Mouse (Mus musculus): Measurements from ENCODE around the gene Gm8994. TPM values are rescaled to one million over a fixed set of nuclear protein-coding genes. Genes with fewer than 3 reads are reported as not detected.

Gene Gm8994
- polyA plus RNA-seq, 1 experiment: not detected

- no peaks in the 10 kb centered on the region for H3K27me3 ChIP-seq (ENCODE audit: control insufficient read depth, insufficient read depth, low read length, poor library complexity, severe bottlenecking)
- no peak for TF ChIP-seq POLR2A (IDR thresholded peaks at IDR 0.05; ENCODE audit: insufficient read depth, low read length)
- TF ChIP-seq EP300 (IDR thresholded peaks at IDR 0.05; ENCODE audit: insufficient read depth, low read depth, low read length): no peak
- TF ChIP-seq CTCF (IDR thresholded peaks at IDR 0.05; ENCODE audit: low read depth, low read length): no peak
- no peaks in the 10 kb centered on the region for H3K36me3 ChIP-seq (ENCODE audit: control insufficient read depth, insufficient read depth, low read length, poor library complexity, severe bottlenecking)
- H3K27ac ChIP-seq (ENCODE audit: insufficient read depth, low read length): no peak overlapping the region
- no peak overlapping the region for H3K9ac ChIP-seq (ENCODE audit: low read depth, poor library complexity, severe bottlenecking)
- H3K9me3 ChIP-seq (replicated peaks; ENCODE audit: control insufficient read depth, insufficient read depth, low read length, poor library complexity, severe bottlenecking): no peaks in the 10 kb centered on the region; the same call in 1 of the 2 replicates
- no peaks in the 10 kb centered on the region for H3K4me1 ChIP-seq (ENCODE audit: control insufficient read depth, insufficient read depth, low read length)
- no peak overlapping the region for H3K4me3 ChIP-seq (ENCODE audit: low read depth, low read length)
Observed at GRCm38 (mm10) chr6:136345641-136346040, 18.3 kb downstream of the Gm8994 start.

GRCm38 (mm10) chr6:136347053-136347452, 19.7 kb downstream of the Gm8994 start:
- TF ChIP-seq POLR2A (IDR thresholded peaks at IDR 0.05; ENCODE audit: insufficient read depth, low read length) (no peak), EP300 (IDR thresholded peaks at IDR 0.05; ENCODE audit: insufficient read depth, low read depth, low read length) (no peak), CTCF (IDR thresholded peaks at IDR 0.05; ENCODE audit: low read depth, low read length) (no peak)
- Histone ChIP-seq H3K27ac (ENCODE audit: insufficient read depth, low read length) (no peak overlapping the region), H3K4me1 (ENCODE audit: control insufficient read depth, insufficient read depth, low read length) (no peaks in the 10 kb centered on the region), H3K4me3 (ENCODE audit: low read depth, low read length) (no peak overlapping the region), H3K9me3 (replicated peaks; ENCODE audit: control insufficient read depth, insufficient read depth, low read length, poor library complexity, severe bottlenecking) (no peaks in the 10 kb centered on the region; the same call in 1 of the 2 replicates), H3K9ac (ENCODE audit: low read depth, poor library complexity, severe bottlenecking) (no peak overlapping the region), H3K27me3 (ENCODE audit: control insufficient read depth, insufficient read depth, low read length, poor library complexity, severe bottlenecking) (no peaks in the 10 kb centered on the region), H3K36me3 (ENCODE audit: control insufficient read depth, insufficient read depth, low read length, poor library complexity, severe bottlenecking) (no peaks in the 10 kb centered on the region)

- H3K36me3 ChIP-seq (ENCODE audit: control insufficient read depth, insufficient read depth, low read length, poor library complexity, severe bottlenecking): no peaks in the 10 kb centered on the region
- TF ChIP-seq CTCF (IDR thresholded peaks at IDR 0.05; ENCODE audit: low read depth, low read length): no peak
Observed at GRCm38 (mm10) chr6:136347631-136348030, 20.3 kb downstream of the Gm8994 start.

GRCm38 (mm10) chr6:136353399-136354184, 26.3 kb downstream of the Gm8994 start:
- TF ChIP-seq CTCF (IDR thresholded peaks at IDR 0.05; ENCODE audit: low read depth, low read length) (peak; percentile 35), EP300 (IDR thresholded peaks at IDR 0.05; ENCODE audit: insufficient read depth, low read depth, low read length) (no peak)
- H3K9me3 ChIP-seq (replicated peaks; ENCODE audit: control insufficient read depth, insufficient read depth, low read length, poor library complexity, severe bottlenecking): no peaks in the 10 kb centered on the region
- no peak overlapping the region for H3K9ac ChIP-seq (ENCODE audit: low read depth, poor library complexity, severe bottlenecking)
- H3K4me1 ChIP-seq (ENCODE audit: control insufficient read depth, insufficient read depth, low read length): no peaks in the 10 kb centered on the region
- no peak overlapping the region for H3K27ac ChIP-seq (ENCODE audit: insufficient read depth, low read length)
- no peak overlapping the region for H3K4me3 ChIP-seq (ENCODE audit: low read depth, low read length)
- no peaks in the 10 kb centered on the region for H3K27me3 ChIP-seq (ENCODE audit: control insufficient read depth, insufficient read depth, low read length, poor library complexity, severe bottlenecking)
- H3K36me3 ChIP-seq (ENCODE audit: control insufficient read depth, insufficient read depth, low read length, poor library complexity, severe bottlenecking): no peaks in the 10 kb centered on the region

More at GRCm38 (mm10) chr6:136347631-136348030, 20.3 kb downstream of the Gm8994 start:
- Histone ChIP-seq H3K27ac (ENCODE audit: insufficient read depth, low read length) (no peak overlapping the region), H3K9ac (ENCODE audit: low read depth, poor library complexity, severe bottlenecking) (no peak overlapping the region), H3K9me3 (replicated peaks; ENCODE audit: control insufficient read depth, insufficient read depth, low read length, poor library complexity, severe bottlenecking) (no peaks in the 10 kb centered on the region; the same call in 1 of the 2 replicates), H3K4me3 (ENCODE audit: low read depth, low read length) (no peak overlapping the region), H3K27me3 (ENCODE audit: control insufficient read depth, insufficient read depth, low read length, poor library complexity, severe bottlenecking) (no peaks in the 10 kb centered on the region), H3K4me1 (ENCODE audit: control insufficient read depth, insufficient read depth, low read length) (no peaks in the 10 kb centered on the region)

- Histone ChIP-seq H3K9ac (ENCODE audit: low read depth, poor library complexity, severe bottlenecking) (no peak overlapping the region), H3K4me1 (ENCODE audit: control insufficient read depth, insufficient read depth, low read length) (no peaks in the 10 kb centered on the region), H3K27ac (ENCODE audit: insufficient read depth, low read length) (no peak overlapping the region), H3K9me3 (replicated peaks; ENCODE audit: control insufficient read depth, insufficient read depth, low read length, poor library complexity, severe bottlenecking) (no peaks in the 10 kb centered on the region), H3K36me3 (ENCODE audit: control insufficient read depth, insufficient read depth, low read length, poor library complexity, severe bottlenecking) (no peaks in the 10 kb centered on the region), H3K4me3 (ENCODE audit: low read depth, low read length) (no peak overlapping the region), H3K27me3 (ENCODE audit: control insufficient read depth, insufficient read depth, low read length, poor library complexity, severe bottlenecking) (no peaks in the 10 kb centered on the region)
- TF ChIP-seq CTCF (IDR thresholded peaks at IDR 0.05; ENCODE audit: low read depth, low read length) (no peak), EP300 (IDR thresholded peaks at IDR 0.05; ENCODE audit: insufficient read depth, low read depth, low read length) (no peak), POLR2A (IDR thresholded peaks at IDR 0.05; ENCODE audit: insufficient read depth, low read length) (no peak)
Observed at GRCm38 (mm10) chr6:136358471-136358870, 31.1 kb downstream of the Gm8994 start.

- no peak for TF ChIP-seq EP300 (IDR thresholded peaks at IDR 0.05; ENCODE audit: insufficient read depth, low read depth, low read length)
- no peak for TF ChIP-seq CTCF (IDR thresholded peaks at IDR 0.05; ENCODE audit: low read depth, low read length)
- TF ChIP-seq POLR2A (IDR thresholded peaks at IDR 0.05; ENCODE audit: insufficient read depth, low read length): no peak
- Histone ChIP-seq H3K4me1 (ENCODE audit: control insufficient read depth, insufficient read depth, low read length) (no peaks in the 10 kb centered on the region), H3K9ac (ENCODE audit: low read depth, poor library complexity, severe bottlenecking) (no peak overlapping the region)
Observed at GRCm38 (mm10) chr6:136363313-136363712, 36.0 kb downstream of the Gm8994 start.

More at GRCm38 (mm10) chr6:136363313-136363712, 36.0 kb downstream of the Gm8994 start:
- H3K36me3 ChIP-seq (ENCODE audit: control insufficient read depth, insufficient read depth, low read length, poor library complexity, severe bottlenecking): no peaks in the 10 kb centered on the region
- H3K27me3 ChIP-seq (ENCODE audit: control insufficient read depth, insufficient read depth, low read length, poor library complexity, severe bottlenecking): no peaks in the 10 kb centered on the region
- H3K9me3 ChIP-seq (replicated peaks; ENCODE audit: control insufficient read depth, insufficient read depth, low read length, poor library complexity, severe bottlenecking): no peaks in the 10 kb centered on the region
- no peak overlapping the region for H3K27ac ChIP-seq (ENCODE audit: insufficient read depth, low read length)
- no peak overlapping the region for H3K4me3 ChIP-seq (ENCODE audit: low read depth, low read length)

Measured in ES-Bruce4 (cell line).